Mouse (Mus musculus): ENCODE measurements around the gene Gadd45gip1. TPM values are rescaled to one million over a fixed set of nuclear protein-coding genes. Genes with fewer than 3 reads are reported as not detected.
"Not testable (repeated sequence)": the region's sequence is repeated elsewhere in the genome, so short reads cannot be mapped to it uniquely, and the experiment has no call there.

The Gadd45gip1 gene
- polyA plus RNA-seq, 1 experiment from 2014 or later: 49.9 TPM

- Histone ChIP-seq H3K27me3 (ENCODE audit: control insufficient read depth, insufficient read depth, low read length) (no peaks in the 10 kb centered on the region), H3K36me3 (ENCODE audit: control insufficient read depth, insufficient read depth, low read length) (no peaks in the 10 kb centered on the region), H3K4me1 (ENCODE audit: control insufficient read depth in 2 of 2, insufficient read depth in 2 of 2, low read length in 2 of 2) (peaks cover 7 to 12% of the 10 kb centered on the region in 2 experiments), H3K4me3 (ENCODE audit: control insufficient read depth in 1 of 2, insufficient read depth in 1 of 2, low read depth in 1 of 2, low read length in 2 of 2) (no peak within 1 kb of the TSS), H3K9ac (ENCODE audit: low read length) (no peak within 1 kb of the TSS), H3K27ac (replicated peaks in 1 of 2; ENCODE audit: control insufficient read depth in 1 of 2, insufficient read depth in 1 of 2, low read depth in 2 of 2, low read length in 2 of 2) (no peak within 1 kb of the TSS), H3K9me3 (ENCODE audit: control insufficient read depth, low read length) (no peaks in the 10 kb centered on the region), H3K4me2 (ENCODE audit: low read length) (peak within 1 kb of the TSS; percentile 52)
- ATAC-seq (ENCODE audit: insufficient number of reproducible peaks, insufficient read depth, low FRiP score, low read depth): no peak
- WGBS: 17% methylated on average over 3 of the region's 3 CpGs
Observed at GRCm38 (mm10) chr8:84822723-84823122, 8.6 kb upstream of the Gadd45gip1 start, which contains the start of gene Dand5. Gene Dand5, minus strand, starts transcription at chr8:84822823.

GRCm38 (mm10) chr8:84823653-84824052 lies 7.7 kb upstream of the Gadd45gip1 start:
- no peaks in the 10 kb centered on the region for H3K27me3 ChIP-seq (ENCODE audit: control insufficient read depth, insufficient read depth, low read length)
- WGBS: under 1% methylated on average over 18 of the region's 18 CpGs
- H3K9me3 ChIP-seq (ENCODE audit: control insufficient read depth, low read length): no peaks in the 10 kb centered on the region
- H3K9ac ChIP-seq (ENCODE audit: low read length): no peak overlapping the region
- no peaks in the 10 kb centered on the region for H3K36me3 ChIP-seq (ENCODE audit: control insufficient read depth, insufficient read depth, low read length)
- no peak overlapping the region for H3K4me3 ChIP-seq (ENCODE audit: control insufficient read depth in 1 of 2, insufficient read depth in 1 of 2, low read depth in 1 of 2, low read length in 2 of 2)
- no peak overlapping the region for H3K27ac ChIP-seq (replicated peaks in 1 of 2; ENCODE audit: control insufficient read depth in 1 of 2, insufficient read depth in 1 of 2, low read depth in 2 of 2, low read length in 2 of 2)
- peak; percentile 74 for ATAC-seq (ENCODE audit: insufficient number of reproducible peaks, insufficient read depth, low FRiP score, low read depth)
- peaks cover 7 to 12% of the 10 kb centered on the region in 2 experiments for H3K4me1 ChIP-seq (ENCODE audit: control insufficient read depth in 2 of 2, insufficient read depth in 2 of 2, low read length in 2 of 2)
- peak overlapping the region; percentile 52 for H3K4me2 ChIP-seq (ENCODE audit: low read length)

- H3K36me3 ChIP-seq (ENCODE audit: control insufficient read depth, insufficient read depth, low read length): no peaks in the 10 kb centered on the region
- no peaks in the 10 kb centered on the region for H3K9me3 ChIP-seq (ENCODE audit: control insufficient read depth, low read length)
- H3K27me3 ChIP-seq (ENCODE audit: control insufficient read depth, insufficient read depth, low read length): no peaks in the 10 kb centered on the region
- no peak overlapping the region for H3K4me3 ChIP-seq (ENCODE audit: control insufficient read depth in 1 of 2, insufficient read depth in 1 of 2, low read depth in 1 of 2, low read length in 2 of 2)
- ATAC-seq (ENCODE audit: insufficient number of reproducible peaks, insufficient read depth, low FRiP score, low read depth): no peak
- H3K9ac ChIP-seq (ENCODE audit: low read length): no peak overlapping the region
- WGBS: 67% methylated on average over 4 of the region's 4 CpGs
- no peak overlapping the region for H3K4me2 ChIP-seq (ENCODE audit: low read length)
- H3K4me1 ChIP-seq (ENCODE audit: control insufficient read depth in 2 of 2, insufficient read depth in 2 of 2, low read length in 2 of 2): peaks cover 7 to 12% of the 10 kb centered on the region in 2 experiments
- no peak overlapping the region for H3K27ac ChIP-seq (replicated peaks in 1 of 2; ENCODE audit: control insufficient read depth in 1 of 2, insufficient read depth in 1 of 2, low read depth in 2 of 2, low read length in 2 of 2)
Observed at GRCm38 (mm10) chr8:84825636-84826035, 5.7 kb upstream of the Gadd45gip1 start.

GRCm38 (mm10) chr8:84826518-84826917 lies 4.8 kb upstream of the Gadd45gip1 start:
- H3K4me1 ChIP-seq (ENCODE audit: control insufficient read depth in 2 of 2, insufficient read depth in 2 of 2, low read length in 2 of 2): peaks cover 7 to 12% of the 10 kb centered on the region in 2 experiments
- not testable (repeated sequence) for ATAC-seq (ENCODE audit: insufficient number of reproducible peaks, insufficient read depth, low FRiP score, low read depth); H3K36me3 ChIP-seq (ENCODE audit: control insufficient read depth, insufficient read depth, low read length); H3K27me3 ChIP-seq (ENCODE audit: control insufficient read depth, insufficient read depth, low read length); H3K4me3 ChIP-seq (ENCODE audit: control insufficient read depth in 1 of 2, insufficient read depth in 1 of 2, low read depth in 1 of 2, low read length in 2 of 2); H3K9ac ChIP-seq (ENCODE audit: low read length); H3K9me3 ChIP-seq (ENCODE audit: control insufficient read depth, low read length); H3K4me2 ChIP-seq (ENCODE audit: low read length); H3K27ac ChIP-seq (replicated peaks in 1 of 2; ENCODE audit: control insufficient read depth in 1 of 2, insufficient read depth in 1 of 2, low read depth in 2 of 2, low read length in 2 of 2)
- 64% methylated on average over 1 of the region's 2 CpGs for WGBS

GRCm38 (mm10) chr8:84832034-84832717 lies 854 bp downstream of the Gadd45gip1 start:
- Histone ChIP-seq H3K9ac (ENCODE audit: low read length) (peak overlapping the region; percentile 96), H3K4me3 (ENCODE audit: control insufficient read depth in 1 of 2, insufficient read depth in 1 of 2, low read depth in 1 of 2, low read length in 2 of 2) (peak overlapping the region; percentile 96), H3K4me2 (ENCODE audit: low read length) (peak overlapping the region; percentile 73), H3K9me3 (ENCODE audit: control insufficient read depth, low read length) (no peaks in the 10 kb centered on the region), H3K27ac (replicated peaks in 1 of 2; ENCODE audit: control insufficient read depth in 1 of 2, insufficient read depth in 1 of 2, low read depth in 2 of 2, low read length in 2 of 2) (peak overlapping the region; percentile 91), H3K36me3 (ENCODE audit: control insufficient read depth, insufficient read depth, low read length) (peaks cover 36% of the 10 kb centered on the region), H3K4me1 (ENCODE audit: control insufficient read depth in 2 of 2, insufficient read depth in 2 of 2, low read length in 2 of 2) (peaks cover 10 to 21% of the 10 kb centered on the region in 2 experiments), H3K27me3 (ENCODE audit: control insufficient read depth, insufficient read depth, low read length) (no peaks in the 10 kb centered on the region)
- WGBS: under 1% methylated on average over 59 of the region's 59 CpGs
- peak; percentile 54 for ATAC-seq (ENCODE audit: insufficient number of reproducible peaks, insufficient read depth, low FRiP score, low read depth)

GRCm38 (mm10) chr8:84832759-84833742 lies 1.7 kb downstream of the Gadd45gip1 start:
- Histone ChIP-seq H3K27me3 (ENCODE audit: control insufficient read depth, insufficient read depth, low read length) (no peaks in the 10 kb centered on the region), H3K4me3 (ENCODE audit: control insufficient read depth in 1 of 2, insufficient read depth in 1 of 2, low read depth in 1 of 2, low read length in 2 of 2) (peak overlapping the region; percentile 96), H3K4me2 (ENCODE audit: low read length) (peak overlapping the region; percentile 73), H3K36me3 (ENCODE audit: control insufficient read depth, insufficient read depth, low read length) (peaks cover 45% of the 10 kb centered on the region), H3K4me1 (ENCODE audit: control insufficient read depth in 2 of 2, insufficient read depth in 2 of 2, low read length in 2 of 2) (peaks cover 10 to 21% of the 10 kb centered on the region in 2 experiments), H3K27ac (replicated peaks in 1 of 2; ENCODE audit: control insufficient read depth in 1 of 2, insufficient read depth in 1 of 2, low read depth in 2 of 2, low read length in 2 of 2) (peak overlapping the region; percentile 91; a peak in 3 of 4 replicates), H3K9ac (ENCODE audit: low read length) (peak overlapping the region; percentile 96), H3K9me3 (ENCODE audit: control insufficient read depth, low read length) (no peaks in the 10 kb centered on the region)
- 56% methylated on average over 10 of the region's 10 CpGs for WGBS
- no peak for ATAC-seq (ENCODE audit: insufficient number of reproducible peaks, insufficient read depth, low FRiP score, low read depth)

GRCm38 (mm10) chr8:84834002-84834865 lies 2.9 kb downstream of the Gadd45gip1 start:
- 85% methylated on average over 19 of the region's 19 CpGs for WGBS
- Histone ChIP-seq H3K9ac (ENCODE audit: low read length) (no peak overlapping the region), H3K4me3 (ENCODE audit: control insufficient read depth in 1 of 2, insufficient read depth in 1 of 2, low read depth in 1 of 2, low read length in 2 of 2) (no peak overlapping the region), H3K27ac (replicated peaks in 1 of 2; ENCODE audit: control insufficient read depth in 1 of 2, insufficient read depth in 1 of 2, low read depth in 2 of 2, low read length in 2 of 2) (no peak overlapping the region; a peak in 1 of 4 replicates), H3K27me3 (ENCODE audit: control insufficient read depth, insufficient read depth, low read length) (no peaks in the 10 kb centered on the region), H3K9me3 (ENCODE audit: control insufficient read depth, low read length) (no peaks in the 10 kb centered on the region), H3K36me3 (ENCODE audit: control insufficient read depth, insufficient read depth, low read length) (peaks cover 57% of the 10 kb centered on the region), H3K4me1 (ENCODE audit: control insufficient read depth in 2 of 2, insufficient read depth in 2 of 2, low read length in 2 of 2) (peaks cover 10 to 24% of the 10 kb centered on the region in 2 experiments), H3K4me2 (ENCODE audit: low read length) (no peak overlapping the region)
- no peak for ATAC-seq (ENCODE audit: insufficient number of reproducible peaks, insufficient read depth, low FRiP score, low read depth)

Measured in heart, embryonic 14.5 days (tissue).